In genomic region chr3:121174248-121174945, GRCm38 (mm10) we compare ENCODE assay signal across 25 mouse cellular contexts. TPM values are rescaled to one million over a fixed set of nuclear protein-coding genes. Genes with fewer than 3 reads are reported as not detected.
DNase-seq lines count a peak whose midpoint lies in the region; ATAC-seq and TF ChIP-seq lines count a peak whose summit lies in the region.
"Had no signal": no experiment of that assay in that cellular context is flagged by ENCODE, and none has a peak within 500 bp of the region (broad histone marks: within the 10 kb centered on the region; RNA-seq: fewer than 3 reads in every experiment).

No protein-coding gene starts in this region.

- H3K4me3 ChIP-seq in liver, postnatal 0 days (ENCODE audit: low read depth, low read length) = no peak overlapping the region
- no peak overlapping the region for H3K4me3 ChIP-seq in liver, embryonic 11.5 days (ENCODE audit: low read depth, low read length)
- H3K4me3 ChIP-seq: embryonic facial prominence, embryonic 12.5 days; forebrain, embryonic 10.5 days; forebrain, embryonic 15.5 days; gastrocnemius, adult 2 months; limb, embryonic 13.5 days; midbrain, embryonic 15.5 days had no signal

- 40% methylated on average over 9 of the region's 9 CpGs for WGBS in liver, postnatal 0 days (ENCODE audit: insufficient replicate concordance)
- 49% methylated on average over 9 of the region's 9 CpGs for WGBS in liver, embryonic 11.5 days

- TF ChIP-seq EP300 in liver, postnatal 0 days (IDR thresholded peaks at IDR 0.05; ENCODE audit: low read depth) = peak; percentile 57; the same call in 1 of the 2 replicates

- H3K36me3 ChIP-seq in liver, postnatal 0 days (replicated peaks; ENCODE audit: insufficient read depth, low read length) = no peaks in the 10 kb centered on the region
- no peaks in the 10 kb centered on the region for H3K36me3 ChIP-seq in liver, embryonic 11.5 days (ENCODE audit: control insufficient read depth, insufficient read depth, low read length)
- H3K36me3 ChIP-seq: embryonic facial prominence, embryonic 12.5 days; forebrain, embryonic 10.5 days; forebrain, embryonic 15.5 days; limb, embryonic 13.5 days; midbrain, embryonic 15.5 days had no signal

- H3K4me2 ChIP-seq in liver, postnatal 0 days (ENCODE audit: low read depth, low read length) = no peak overlapping the region
- no peak overlapping the region for H3K4me2 ChIP-seq in liver, embryonic 11.5 days
- H3K4me2 ChIP-seq: embryonic facial prominence, embryonic 12.5 days; forebrain, embryonic 15.5 days; limb, embryonic 13.5 days; lung, embryonic 14.5 days; midbrain, embryonic 15.5 days had no signal

- H3K4me1 ChIP-seq in liver, postnatal 0 days (ENCODE audit: insufficient read depth) = peaks cover 36% of the 10 kb centered on the region
- H3K4me1 ChIP-seq in liver, embryonic 11.5 days (replicated peaks; ENCODE audit: control insufficient read depth, insufficient read depth, low read length) = peaks cover 26% of the 10 kb centered on the region

- no peaks in the 10 kb centered on the region for H3K27me3 ChIP-seq in liver, postnatal 0 days (ENCODE audit: insufficient read depth, low read length)
- H3K27me3 ChIP-seq in liver, embryonic 11.5 days (replicated peaks; ENCODE audit: control insufficient read depth, insufficient read depth, low read length) = no peaks in the 10 kb centered on the region
- H3K27me3 ChIP-seq: embryonic facial prominence, embryonic 12.5 days; forebrain, embryonic 15.5 days; limb, embryonic 13.5 days; midbrain, embryonic 15.5 days had no signal

- H3K9me3 ChIP-seq in liver, postnatal 0 days (ENCODE audit: low read length) = no peaks in the 10 kb centered on the region
- no peaks in the 10 kb centered on the region for H3K9me3 ChIP-seq in liver, embryonic 11.5 days (ENCODE audit: control insufficient read depth, low read length)
- H3K9me3 ChIP-seq: embryonic facial prominence, embryonic 12.5 days; forebrain, embryonic 10.5 days; forebrain, embryonic 15.5 days; G1E; limb, embryonic 13.5 days; midbrain, embryonic 15.5 days had no signal

- no peak for ATAC-seq in liver, postnatal 0 days
- no peak for ATAC-seq in liver, embryonic 11.5 days (replicated peaks; ENCODE audit: low FRiP score)
- ATAC-seq: forebrain, embryonic 15.5 days; hindbrain, embryonic 16.5 days; midbrain, embryonic 15.5 days had no signal

- H3K27ac ChIP-seq in liver, postnatal 0 days (ENCODE audit: low read depth) = peak overlapping the region; percentile 78
- no peak overlapping the region for H3K27ac ChIP-seq in liver, embryonic 11.5 days (ENCODE audit: low read depth, low read length)
- H3K27ac ChIP-seq: embryonic facial prominence, embryonic 12.5 days; forebrain, embryonic 10.5 days; forebrain, embryonic 15.5 days; gastrocnemius, adult 2 months; limb, embryonic 13.5 days; liver, embryonic 14.5 days; midbrain, embryonic 15.5 days had no signal

- no peak for DNase-seq in liver, postnatal 0 days
- no peak for DNase-seq in liver, embryonic 11.5 days (ENCODE audit: low spot score)
- DNase-seq in NIH3T3 (ENCODE audit: low read depth) = peak; percentile 14
- peak; percentile 26 for DNase-seq in adrenal gland, postnatal 10 days
- DNase-seq in gonadal fat pad, adult 2 months (ENCODE audit: low read depth) = peak; percentile 99
- DNase-seq in kidney, postnatal 4 days = no peak
- DNase-seq in frontal cortex, postnatal 25 days (ENCODE audit: low spot score in 2 of 2) = no peak
- DNase-seq: cerebellum, adult 11-12 months; cerebellum, adult 9-11 months; embryo, embryonic 11 days; gastrocnemius, adult 2 months; heart, postnatal 14 days; kidney, adult 18-20 months; kidney, postnatal 36 days; lung, embryonic 14.5 days; lung, postnatal 14 days; thymus, postnatal 25 days had no signal

- no peak overlapping the region for H3K9ac ChIP-seq in liver, postnatal 0 days (replicated peaks)
- no peak overlapping the region for H3K9ac ChIP-seq in liver, embryonic 11.5 days (ENCODE audit: low read depth, low read length)
- H3K9ac ChIP-seq: embryonic facial prominence, embryonic 12.5 days; forebrain, embryonic 15.5 days; limb, embryonic 13.5 days; liver, embryonic 14.5 days; lung, embryonic 14.5 days; midbrain, embryonic 15.5 days had no signal

- TF ChIP-seq CTCF in liver, postnatal 0 days (IDR thresholded peaks at IDR 0.05; ENCODE audit: low read depth) = no peak

RNA-seq across cellular contexts. Expression of gene Rwdd3, which starts 2.9 kb away (rescaled TPM):
- polyA plus RNA-seq in liver, postnatal 0 days (2015; fragmentation: Nextera tagmentation; extraction: Ambion mirVana) = 5.9 and 8.2 TPM in 2 replicates
- polyA plus RNA-seq in liver, embryonic 11.5 days (2014; fragmentation: Nextera tagmentation; extraction: Ambion mirVana) = 2.9 and 3.7 TPM in 2 replicates
- total RNA-seq in adrenal gland, postnatal 10 days (2021) = 10 to 100 TPM; 12.4 to 16.8 TPM
- 2.1 and 4.2 TPM in 2 replicates for polyA plus RNA-seq in gonadal fat pad, adult 2 months (2012; rRNA removed)

Comparison
In these comparisons a context has a peak if more than half of its experiments do, and no peak if none do; other contexts are left out.
1. DNase-seq: peak in NIH3T3 (single experiment), adrenal gland, postnatal 10 days (single experiment) and gonadal fat pad, adult 2 months (single experiment); none in liver, postnatal 0 days (single experiment), liver, embryonic 11.5 days (single experiment), kidney, postnatal 4 days (0 of 2) and frontal cortex, postnatal 25 days (0 of 2).